Mouse (Mus musculus): ENCODE data around the gene Rundc3a. TPM values are rescaled to one million over a fixed set of nuclear protein-coding genes. Genes with fewer than 3 reads are reported as not detected.
"Not testable (repeated sequence)": the region's sequence is repeated elsewhere in the genome, so short reads cannot be mapped to it uniquely, and the experiment has no call there.

Gene Rundc3a
- polyA plus RNA-seq, 1 experiment from 2014 or later = 151 TPM

DNA sequence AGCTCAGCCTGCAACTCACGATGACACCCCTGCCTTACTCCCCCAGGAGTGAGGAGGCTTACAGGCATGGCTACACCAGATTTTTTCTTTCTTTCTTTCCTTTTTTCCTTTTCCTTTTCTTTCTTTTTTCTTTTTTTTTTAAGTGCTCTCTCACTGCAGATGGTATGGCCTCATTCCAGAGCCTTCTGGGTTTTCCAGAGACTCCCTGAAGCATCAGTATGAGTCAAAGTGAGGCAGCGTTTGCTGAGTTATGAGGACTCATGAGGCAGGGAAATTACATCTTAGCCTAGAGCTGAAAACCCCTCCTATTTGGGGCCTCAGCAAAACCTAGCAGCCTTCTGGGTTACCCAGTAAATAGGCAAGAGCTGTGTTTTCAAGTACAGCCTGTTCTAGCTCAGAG is 8.8 kb upstream of the Rundc3a start:
- ATAC-seq = no peak
- no peaks in the 10 kb centered on the region for H3K27me3 ChIP-seq (ENCODE audit: control insufficient read depth, insufficient read depth, low read depth, low read length)
- H3K9me3 ChIP-seq (replicated peaks; ENCODE audit: control insufficient read depth, low read length, poor library complexity, severe bottlenecking) = no peaks in the 10 kb centered on the region
- no peaks in the 10 kb centered on the region for H3K4me1 ChIP-seq (ENCODE audit: control insufficient read depth, insufficient read depth, low read length)
- no peaks in the 10 kb centered on the region for H3K36me3 ChIP-seq (ENCODE audit: control insufficient read depth, insufficient read depth, low read length)
- no peak overlapping the region for H3K9ac ChIP-seq (ENCODE audit: low read depth, low read length)
- H3K4me3 ChIP-seq (ENCODE audit: low read depth, low read length) = no peak overlapping the region
- H3K4me2 ChIP-seq (ENCODE audit: low read length) = no peak overlapping the region
- WGBS = 93% methylated on average over 2 of the region's 2 CpGs
- no peak overlapping the region for H3K27ac ChIP-seq (ENCODE audit: low read length)

DNA sequence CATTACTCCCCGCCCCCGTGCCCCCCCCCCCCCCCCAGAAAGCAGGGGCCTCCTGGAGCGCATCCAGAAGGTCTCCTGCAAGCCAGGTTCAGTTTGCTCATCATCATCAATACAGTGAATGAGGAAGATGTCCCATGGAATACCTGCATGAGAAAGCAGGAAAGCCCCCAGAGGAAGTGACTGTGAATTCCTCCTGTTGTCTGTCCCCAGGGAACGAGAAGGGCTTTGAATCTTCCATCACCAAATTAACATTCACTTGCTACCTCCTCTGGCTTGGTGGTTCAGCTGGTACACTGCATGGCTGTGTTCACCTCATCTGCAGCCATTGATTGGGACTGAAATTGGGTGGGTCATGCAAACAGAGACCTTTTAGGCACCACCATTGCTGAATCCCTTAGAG is 8.1 kb upstream of the Rundc3a start:
- H3K36me3 ChIP-seq (ENCODE audit: control insufficient read depth, insufficient read depth, low read length) = no peaks in the 10 kb centered on the region
- H3K4me3 ChIP-seq (ENCODE audit: low read depth, low read length) = no peak overlapping the region
- no peak overlapping the region for H3K9ac ChIP-seq (ENCODE audit: low read depth, low read length)
- ATAC-seq = no peak
- no peaks in the 10 kb centered on the region for H3K27me3 ChIP-seq (ENCODE audit: control insufficient read depth, insufficient read depth, low read depth, low read length)
- no peaks in the 10 kb centered on the region for H3K9me3 ChIP-seq (replicated peaks; ENCODE audit: control insufficient read depth, low read length, poor library complexity, severe bottlenecking)
- WGBS = 58% methylated on average over 3 of the region's 4 CpGs
- H3K4me2 ChIP-seq (ENCODE audit: low read length) = no peak overlapping the region
- H3K4me1 ChIP-seq (ENCODE audit: control insufficient read depth, insufficient read depth, low read length) = no peaks in the 10 kb centered on the region
- no peak overlapping the region for H3K27ac ChIP-seq (ENCODE audit: low read length)

DNA sequence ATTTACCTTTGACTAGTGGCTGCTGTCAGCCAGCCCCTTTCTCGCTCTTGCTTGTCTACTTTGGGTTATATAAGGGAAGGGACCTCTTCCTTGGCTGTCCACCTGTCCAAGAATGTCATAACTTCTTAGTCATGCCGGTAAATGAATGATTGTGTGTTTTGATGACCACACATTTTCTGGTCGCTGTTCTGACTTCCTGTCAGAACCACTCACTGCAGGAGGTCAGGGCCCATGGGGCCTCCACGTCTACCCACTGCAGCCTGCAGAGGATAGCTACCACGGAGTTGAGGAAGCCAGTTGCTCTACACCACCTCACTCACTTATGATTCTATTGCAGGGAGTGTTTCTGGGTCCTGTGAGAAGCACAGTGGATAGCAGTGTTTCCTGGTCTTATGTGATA is 7.1 kb upstream of the Rundc3a start:
- no peak overlapping the region for H3K4me2 ChIP-seq (ENCODE audit: low read length)
- 72% methylated on average over 5 of the region's 5 CpGs for WGBS
- H3K9ac ChIP-seq (ENCODE audit: low read depth, low read length) = no peak overlapping the region
- ATAC-seq = no peak
- H3K4me1 ChIP-seq (ENCODE audit: control insufficient read depth, insufficient read depth, low read length) = no peaks in the 10 kb centered on the region
- no peaks in the 10 kb centered on the region for H3K9me3 ChIP-seq (replicated peaks; ENCODE audit: control insufficient read depth, low read length, poor library complexity, severe bottlenecking)
- H3K27ac ChIP-seq (ENCODE audit: low read length) = no peak overlapping the region
- H3K4me3 ChIP-seq (ENCODE audit: low read depth, low read length) = no peak overlapping the region
- H3K36me3 ChIP-seq (ENCODE audit: control insufficient read depth, insufficient read depth, low read length) = no peaks in the 10 kb centered on the region
- no peaks in the 10 kb centered on the region for H3K27me3 ChIP-seq (ENCODE audit: control insufficient read depth, insufficient read depth, low read depth, low read length)

DNA sequence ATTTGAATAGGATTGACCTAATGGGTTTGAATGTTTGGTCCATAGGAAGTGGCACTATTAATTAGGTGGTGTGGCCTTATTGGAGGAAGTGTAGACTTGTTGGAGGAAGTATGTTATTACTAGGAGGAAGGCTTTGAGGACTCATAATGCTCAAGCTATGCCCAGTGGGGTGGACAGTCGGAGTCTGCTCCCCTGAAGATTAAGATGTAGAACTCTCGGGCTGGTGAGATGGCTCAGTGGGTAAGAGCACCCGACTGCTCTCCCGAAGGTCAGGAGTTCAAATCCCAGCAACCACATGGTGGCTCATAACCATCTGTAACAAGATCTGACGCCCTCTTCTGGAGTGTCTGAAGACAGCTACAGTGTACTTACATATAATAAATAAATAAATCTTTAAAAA is 3.8 kb upstream of the Rundc3a start:
- H3K27ac ChIP-seq (ENCODE audit: low read length); ATAC-seq; H3K4me3 ChIP-seq (ENCODE audit: low read depth, low read length); H3K27me3 ChIP-seq (ENCODE audit: control insufficient read depth, insufficient read depth, low read depth, low read length); H3K36me3 ChIP-seq (ENCODE audit: control insufficient read depth, insufficient read depth, low read length); H3K9me3 ChIP-seq (replicated peaks; ENCODE audit: control insufficient read depth, low read length, poor library complexity, severe bottlenecking); H3K4me2 ChIP-seq (ENCODE audit: low read length); H3K4me1 ChIP-seq (ENCODE audit: control insufficient read depth, insufficient read depth, low read length); H3K9ac ChIP-seq (ENCODE audit: low read depth, low read length): not testable (repeated sequence)
- WGBS = 89% methylated on average over 4 of the region's 5 CpGs

DNA sequence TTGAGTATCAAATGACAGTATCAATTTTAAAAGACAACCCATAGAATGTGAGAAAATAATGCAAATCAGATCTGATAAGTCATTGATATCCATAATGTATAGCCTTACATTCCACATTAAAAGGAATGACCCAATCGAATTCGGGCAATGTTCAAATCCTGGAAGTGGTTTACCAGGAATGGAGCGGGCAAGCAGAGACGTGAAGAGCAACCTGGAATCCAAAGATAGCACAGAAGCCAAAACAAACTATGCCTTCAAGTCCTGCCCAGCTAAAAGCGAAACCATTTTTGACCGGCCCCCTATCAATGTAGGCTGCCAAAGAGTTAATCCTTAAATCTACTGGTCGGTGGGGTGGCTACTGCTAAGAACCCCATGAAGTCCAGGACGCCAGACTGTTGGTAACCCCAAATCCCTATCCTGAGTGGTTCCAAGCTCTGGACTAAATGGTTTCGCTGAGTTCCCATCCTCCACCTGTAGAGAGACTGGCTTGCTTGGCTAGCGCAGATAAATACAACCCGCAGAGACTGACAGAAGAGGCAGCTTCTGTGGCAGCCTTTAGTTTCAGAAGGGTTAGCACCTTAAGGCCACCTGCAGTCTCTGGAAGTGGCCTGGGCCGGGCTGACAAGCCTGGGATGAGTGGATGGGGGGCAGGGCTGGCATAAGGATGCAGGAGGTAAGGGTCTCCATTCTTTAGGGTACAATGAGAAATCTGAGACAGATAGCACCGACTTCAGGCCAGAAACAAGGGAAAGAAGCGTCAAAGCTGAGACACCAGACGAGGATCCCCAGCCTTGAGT is 564 bp upstream of the Rundc3a start:
- peak; percentile 53 for ATAC-seq

DNA sequence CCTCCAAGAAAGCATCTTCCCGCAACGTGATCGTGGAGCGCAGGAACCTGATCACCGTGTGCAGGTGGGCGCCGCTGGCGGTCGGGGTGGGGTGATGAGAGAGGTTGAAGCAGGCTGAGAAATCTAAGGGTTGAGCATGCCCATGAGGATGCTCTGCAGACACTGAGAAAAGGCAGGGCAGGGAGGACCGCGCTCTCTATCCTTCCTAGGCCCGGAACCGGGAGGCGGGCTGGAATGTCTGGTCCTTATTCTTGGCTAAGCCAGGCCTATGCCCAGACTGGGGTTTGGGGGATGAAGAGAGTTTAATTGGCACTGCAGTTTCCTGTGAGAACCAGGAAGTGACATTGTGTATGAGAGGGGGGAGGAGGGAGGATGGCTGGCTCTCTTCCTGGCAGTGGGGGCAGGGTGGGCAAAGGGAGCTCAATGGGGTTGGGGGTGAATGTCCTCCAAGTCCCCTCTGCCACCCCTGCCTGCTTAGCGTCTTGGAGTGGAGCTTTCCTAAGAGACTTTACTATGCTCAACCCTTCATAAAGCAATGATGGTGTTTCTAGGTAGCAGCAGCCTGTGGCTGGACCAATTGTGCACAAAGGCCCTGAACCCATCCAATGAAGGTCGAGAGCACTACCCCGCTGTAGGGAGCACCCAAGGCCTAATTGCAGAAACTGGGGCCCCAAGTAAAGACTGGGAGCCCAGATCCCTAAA is 667 bp downstream of the Rundc3a start:
- peak overlapping the region; percentile 95 for H3K27ac ChIP-seq (ENCODE audit: low read length)
- peak overlapping the region; percentile 96 for H3K9ac ChIP-seq (ENCODE audit: low read depth, low read length)
- WGBS = 5% methylated on average over 17 of the region's 17 CpGs
- ATAC-seq = peak; percentile 74
- H3K9me3 ChIP-seq (replicated peaks; ENCODE audit: control insufficient read depth, low read length, poor library complexity, severe bottlenecking) = no peaks in the 10 kb centered on the region
- H3K4me1 ChIP-seq (ENCODE audit: control insufficient read depth, insufficient read depth, low read length) = peaks cover 38% of the 10 kb centered on the region
- H3K36me3 ChIP-seq (ENCODE audit: control insufficient read depth, insufficient read depth, low read length) = no peaks in the 10 kb centered on the region
- peak overlapping the region; percentile 84 for H3K4me3 ChIP-seq (ENCODE audit: low read depth, low read length)
- no peaks in the 10 kb centered on the region for H3K27me3 ChIP-seq (ENCODE audit: control insufficient read depth, insufficient read depth, low read depth, low read length)
- H3K4me2 ChIP-seq (ENCODE audit: low read length) = peak overlapping the region; percentile 91

More for the DNA sequence above, 564 bp upstream of the Rundc3a start:
- peaks cover 37% of the 10 kb centered on the region for H3K4me1 ChIP-seq (ENCODE audit: control insufficient read depth, insufficient read depth, low read length)
- WGBS = 19% methylated on average over 15 of the region's 15 CpGs
- H3K9ac ChIP-seq (ENCODE audit: low read depth, low read length) = peak overlapping the region; percentile 96
- H3K4me2 ChIP-seq (ENCODE audit: low read length) = peak overlapping the region; percentile 91
- no peaks in the 10 kb centered on the region for H3K27me3 ChIP-seq (ENCODE audit: control insufficient read depth, insufficient read depth, low read depth, low read length)
- H3K9me3 ChIP-seq (replicated peaks; ENCODE audit: control insufficient read depth, low read length, poor library complexity, severe bottlenecking) = no peaks in the 10 kb centered on the region
- H3K36me3 ChIP-seq (ENCODE audit: control insufficient read depth, insufficient read depth, low read length) = no peaks in the 10 kb centered on the region
- H3K27ac ChIP-seq (ENCODE audit: low read length) = peak overlapping the region; percentile 95
- peak overlapping the region; percentile 84 for H3K4me3 ChIP-seq (ENCODE audit: low read depth, low read length)

DNA sequence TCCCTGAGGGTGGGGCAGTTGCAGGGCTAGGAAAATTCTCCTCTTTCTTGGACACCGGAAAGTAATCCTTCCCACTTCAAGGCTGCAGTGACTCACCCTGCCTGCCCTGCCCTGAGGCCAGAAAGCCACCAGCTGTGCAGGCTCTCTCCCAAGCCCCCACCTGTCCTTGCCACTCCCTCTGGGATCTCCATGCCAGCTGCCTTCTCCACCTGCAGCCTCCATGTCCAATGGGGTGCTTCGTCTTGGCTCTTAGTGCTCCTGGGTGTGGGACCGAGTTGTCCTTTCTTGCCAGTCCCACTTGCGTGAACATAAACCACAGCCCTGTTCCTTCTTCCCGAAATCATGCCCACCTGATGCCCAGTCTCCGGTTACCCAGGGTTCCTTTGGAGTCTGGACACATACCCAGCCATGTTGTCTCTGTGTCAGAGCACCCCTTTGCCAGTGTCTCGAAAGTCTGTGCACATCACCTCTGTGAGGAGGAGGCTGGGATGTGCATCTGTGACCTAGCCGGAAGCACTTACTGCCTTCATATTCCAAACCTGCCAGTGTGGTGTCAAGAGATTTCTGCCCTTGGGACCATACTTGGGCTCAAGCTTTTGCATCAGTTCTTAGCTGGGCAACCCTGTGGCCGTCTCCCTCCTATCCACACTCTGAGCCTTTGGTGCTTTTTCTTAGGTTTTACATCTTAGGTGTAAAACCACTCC is 1.4 kb downstream of the Rundc3a start:
- 60% methylated on average over 9 of the region's 9 CpGs for WGBS
- H3K4me1 ChIP-seq (ENCODE audit: control insufficient read depth, insufficient read depth, low read length) = peaks cover 38% of the 10 kb centered on the region

DNA sequence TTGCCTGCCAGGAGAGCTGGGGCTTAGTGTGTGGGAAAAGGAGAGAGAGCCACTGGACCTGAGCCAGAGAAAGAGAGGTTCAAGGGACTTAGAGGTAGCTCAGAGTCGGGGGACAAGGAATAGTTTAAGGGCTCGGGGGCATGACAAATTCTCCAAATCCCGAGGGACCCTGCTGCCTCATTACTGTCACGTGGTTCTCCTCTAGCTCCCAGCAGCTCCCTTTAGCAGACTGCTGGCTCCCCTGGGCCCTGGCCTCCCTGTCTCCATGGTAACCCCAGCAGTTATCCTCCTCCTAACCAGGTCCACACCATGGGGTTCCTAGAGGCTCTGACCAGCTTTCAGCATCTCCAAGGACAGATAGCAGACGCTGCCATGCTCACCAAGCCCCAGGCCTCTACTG is 2.0 kb downstream of the Rundc3a start:
- H3K4me1 ChIP-seq (ENCODE audit: control insufficient read depth, insufficient read depth, low read length) = peaks cover 38% of the 10 kb centered on the region
- no peaks in the 10 kb centered on the region for H3K27me3 ChIP-seq (ENCODE audit: control insufficient read depth, insufficient read depth, low read depth, low read length)
- peak overlapping the region; percentile 91 for H3K4me2 ChIP-seq (ENCODE audit: low read length)
- under 1% methylated on average over 5 of the region's 5 CpGs for WGBS
- peaks cover 10% of the 10 kb centered on the region; the same call in 1 of the 2 replicates for H3K36me3 ChIP-seq (ENCODE audit: control insufficient read depth, insufficient read depth, low read length)
- peak overlapping the region; percentile 95 for H3K27ac ChIP-seq (ENCODE audit: low read length)
- peak overlapping the region; percentile 84 for H3K4me3 ChIP-seq (ENCODE audit: low read depth, low read length)
- H3K9me3 ChIP-seq (replicated peaks; ENCODE audit: control insufficient read depth, low read length, poor library complexity, severe bottlenecking) = no peaks in the 10 kb centered on the region
- H3K9ac ChIP-seq (ENCODE audit: low read depth, low read length) = peak overlapping the region; percentile 96
- no peak for ATAC-seq

More for the DNA sequence above, 1.4 kb downstream of the Rundc3a start:
- Histone ChIP-seq H3K27me3 (ENCODE audit: control insufficient read depth, insufficient read depth, low read depth, low read length) (no peaks in the 10 kb centered on the region), H3K36me3 (ENCODE audit: control insufficient read depth, insufficient read depth, low read length) (peaks cover 5% of the 10 kb centered on the region; the same call in 1 of the 2 replicates), H3K27ac (ENCODE audit: low read length) (peak overlapping the region; percentile 95), H3K4me2 (ENCODE audit: low read length) (peak overlapping the region; percentile 91), H3K9me3 (replicated peaks; ENCODE audit: control insufficient read depth, low read length, poor library complexity, severe bottlenecking) (no peaks in the 10 kb centered on the region), H3K4me3 (ENCODE audit: low read depth, low read length) (peak overlapping the region; percentile 84), H3K9ac (ENCODE audit: low read depth, low read length) (peak overlapping the region; percentile 96)
- ATAC-seq = no peak

Measured in midbrain, embryonic 16.5 days (tissue).